Mouse (Mus musculus): Measurements from ENCODE around the gene Ptger2.
"Not testable (repeated sequence)": the region's sequence is repeated elsewhere in the genome, so short reads cannot be mapped to it uniquely, and the experiment has no call there.

The Ptger2 gene

GRCm38 (mm10) chr14:44987674-44988355 is at the start of gene Ptger2:
Ptger2 (plus strand) TSS chr14:44988195.
- not testable (repeated sequence) for DNase-seq (ENCODE audit: low read depth)

DNA sequence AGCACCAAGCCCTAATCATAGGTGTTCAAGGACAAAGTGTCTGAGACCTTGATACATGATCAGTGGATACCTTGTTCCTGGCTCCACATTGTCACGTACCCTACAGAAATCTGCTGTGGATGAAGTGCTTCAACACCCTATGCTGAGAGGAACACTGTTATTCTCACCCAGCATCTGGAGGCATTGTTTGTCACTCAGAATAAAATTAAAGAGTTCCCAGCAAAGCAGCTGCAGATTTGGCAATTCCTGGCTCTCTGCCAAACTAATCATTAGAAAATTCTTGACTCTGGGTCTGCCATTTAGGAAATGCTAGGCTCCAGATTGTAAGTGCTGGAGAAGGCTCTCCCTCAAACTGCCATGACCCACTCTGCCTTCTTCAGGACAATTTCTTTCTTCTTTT is 27.2 kb upstream of the Ptger2 start:
- DNase-seq (ENCODE audit: low read depth), result peak; percentile 11

DNA sequence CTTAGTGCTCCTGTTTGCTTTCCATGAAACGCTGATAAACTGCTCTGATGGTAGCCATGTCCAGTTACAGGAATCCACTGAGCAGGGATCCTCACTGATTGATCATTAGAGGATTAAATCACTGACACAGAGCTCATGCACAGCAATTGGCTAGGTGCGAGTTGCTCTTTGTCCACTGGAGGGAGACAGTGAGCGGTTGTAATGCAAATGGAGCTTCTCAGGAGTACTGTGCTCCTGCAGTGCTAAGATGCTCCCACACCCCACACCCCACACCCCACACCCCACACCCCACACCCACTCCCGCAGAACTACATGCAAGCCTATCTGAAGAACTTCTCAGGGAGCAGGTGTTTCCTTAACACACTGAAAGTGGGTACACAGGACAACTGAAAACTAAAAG is 10.7 kb upstream of the Ptger2 start:
- DNase-seq (ENCODE audit: low read depth), result peak; percentile 67

DNA sequence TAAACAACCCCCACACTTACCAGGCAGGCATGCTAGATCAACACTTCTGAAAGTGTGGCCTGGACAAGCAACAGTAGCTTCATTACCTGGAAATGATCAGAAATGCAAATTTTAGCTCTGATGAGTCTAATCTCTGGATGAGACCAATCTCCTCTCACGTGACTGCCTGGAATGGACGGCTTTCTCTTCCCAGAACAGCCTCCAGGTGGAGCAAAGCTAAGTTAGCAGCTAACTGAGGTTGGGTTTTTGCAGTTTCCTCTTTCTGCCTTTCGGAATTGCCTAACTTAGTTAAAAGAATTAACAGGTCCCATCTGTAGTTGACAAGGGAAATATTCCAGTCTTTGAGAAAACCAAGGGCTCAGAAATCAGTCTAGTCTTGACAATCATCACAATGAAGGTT is 8.1 kb upstream of the Ptger2 start:
- DNase-seq (ENCODE audit: low read depth), result peak; percentile 48

DNA sequence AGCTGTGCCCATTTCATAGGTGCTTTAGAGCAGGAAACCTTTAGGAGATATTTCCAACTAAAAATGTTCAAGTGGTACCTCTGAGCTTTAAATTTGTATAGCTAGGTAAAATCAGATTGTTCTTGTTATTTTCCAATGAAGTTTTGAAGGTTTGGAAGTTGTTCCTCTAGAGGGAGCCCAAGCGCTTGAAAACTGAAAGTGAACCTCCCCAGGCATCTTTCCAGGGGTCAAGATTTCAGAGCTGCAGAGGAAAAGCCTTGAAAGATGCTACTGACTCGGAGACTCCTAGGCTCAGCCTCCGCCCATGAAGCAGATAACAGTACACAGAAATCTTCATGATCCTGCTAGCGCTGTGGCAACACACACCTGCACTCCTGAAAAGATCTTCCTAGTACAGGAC is 6.5 kb upstream of the Ptger2 start:
- peak; percentile 84 for DNase-seq (ENCODE audit: low read depth)

DNA sequence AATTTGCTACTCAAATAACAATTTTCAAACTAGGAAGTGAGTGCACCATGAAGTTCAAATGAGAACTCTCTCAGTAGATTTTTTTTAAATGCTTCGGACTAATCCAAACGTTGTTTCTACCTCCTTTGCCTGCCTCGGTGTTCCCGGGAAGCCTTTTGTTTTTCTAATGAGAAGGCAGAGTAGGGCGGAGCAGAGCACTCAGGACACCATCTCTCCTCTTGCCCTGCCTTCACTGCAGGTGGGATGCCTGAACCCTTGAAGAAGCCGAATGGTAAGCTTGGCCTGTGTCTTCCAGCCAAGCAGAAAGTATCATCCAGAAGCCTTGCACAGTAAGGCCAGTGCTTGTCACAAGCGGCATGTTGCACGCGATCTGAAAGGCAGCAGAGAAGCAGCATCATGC is 3.9 kb upstream of the Ptger2 start:
- DNase-seq (ENCODE audit: low read depth), result no peak

DNA sequence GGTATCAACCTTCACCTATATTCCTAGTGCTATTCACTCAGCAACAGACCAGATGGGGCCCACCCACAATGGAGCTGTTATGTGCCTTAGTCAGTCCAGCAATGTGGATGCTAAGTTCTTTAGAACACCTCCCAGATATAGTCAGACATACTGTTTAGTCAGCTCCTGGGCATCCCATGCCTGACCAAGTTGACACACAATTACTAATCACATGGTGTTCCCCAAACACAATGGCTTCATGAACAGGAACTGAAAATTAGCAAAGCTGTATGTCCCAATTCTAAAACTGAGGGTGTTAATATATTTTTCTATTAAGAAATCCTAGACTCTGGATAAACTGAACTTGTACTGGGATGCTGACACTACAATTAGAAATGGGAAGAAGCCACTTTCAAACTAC is 1.7 kb upstream of the Ptger2 start:
- DNase-seq (ENCODE audit: low read depth), result no peak

DNA sequence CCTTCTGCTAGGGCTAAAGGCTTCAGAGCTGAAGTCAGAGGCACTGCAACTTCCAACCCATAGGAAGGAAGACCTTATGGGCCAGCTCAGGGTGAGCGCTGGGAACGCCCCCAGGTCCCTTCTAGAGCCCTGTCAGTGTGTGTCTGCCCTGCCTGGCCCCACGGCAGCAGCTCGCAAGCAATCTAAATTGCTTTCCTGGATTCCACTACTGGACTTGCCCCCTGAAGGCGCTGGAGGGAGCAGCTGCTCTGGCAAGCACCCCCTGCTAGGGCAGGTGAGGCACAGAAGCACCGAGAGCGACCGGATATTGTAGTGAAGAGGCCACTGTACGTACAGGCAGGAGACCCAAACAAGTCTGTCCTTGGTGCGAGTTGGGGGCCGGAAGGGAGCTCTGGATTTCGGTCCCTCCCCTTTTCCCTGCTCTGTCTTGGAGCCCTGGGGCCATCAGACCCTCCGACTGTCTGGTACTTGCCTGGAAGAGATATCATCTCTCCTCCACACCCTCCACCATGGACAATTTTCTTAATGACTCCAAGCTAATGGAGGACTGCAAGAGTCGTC is 541 bp downstream of the Ptger2 start:
- DNase-seq (ENCODE audit: low read depth), result no peak

DNA sequence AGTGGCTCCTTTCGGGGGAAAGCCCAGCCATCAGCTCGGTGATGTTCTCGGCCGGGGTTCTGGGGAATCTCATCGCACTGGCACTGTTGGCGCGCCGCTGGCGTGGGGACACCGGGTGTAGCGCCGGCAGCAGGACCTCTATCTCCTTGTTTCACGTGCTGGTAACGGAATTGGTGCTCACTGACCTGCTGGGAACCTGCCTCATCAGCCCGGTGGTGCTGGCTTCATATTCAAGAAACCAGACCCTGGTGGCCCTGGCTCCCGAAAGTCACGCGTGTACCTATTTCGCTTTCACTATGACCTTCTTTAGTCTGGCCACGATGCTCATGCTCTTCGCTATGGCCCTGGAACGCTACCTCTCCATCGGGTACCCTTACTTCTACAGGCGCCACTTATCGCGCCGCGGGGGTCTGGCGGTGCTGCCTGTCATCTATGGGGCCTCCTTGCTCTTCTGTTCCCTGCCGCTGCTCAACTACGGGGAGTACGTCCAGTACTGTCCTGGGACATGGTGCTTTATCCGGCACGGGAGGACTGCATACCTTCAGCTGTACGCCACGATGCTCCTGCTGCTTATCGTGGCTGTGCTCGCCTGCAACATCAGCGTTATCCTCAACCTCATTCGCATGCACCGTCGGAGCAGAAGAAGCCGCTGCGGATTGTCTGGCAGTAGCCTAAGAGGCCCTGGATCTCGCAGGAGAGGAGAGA is 1.2 kb downstream of the Ptger2 start:
- DNase-seq (ENCODE audit: low read depth), result no peak

DNA sequence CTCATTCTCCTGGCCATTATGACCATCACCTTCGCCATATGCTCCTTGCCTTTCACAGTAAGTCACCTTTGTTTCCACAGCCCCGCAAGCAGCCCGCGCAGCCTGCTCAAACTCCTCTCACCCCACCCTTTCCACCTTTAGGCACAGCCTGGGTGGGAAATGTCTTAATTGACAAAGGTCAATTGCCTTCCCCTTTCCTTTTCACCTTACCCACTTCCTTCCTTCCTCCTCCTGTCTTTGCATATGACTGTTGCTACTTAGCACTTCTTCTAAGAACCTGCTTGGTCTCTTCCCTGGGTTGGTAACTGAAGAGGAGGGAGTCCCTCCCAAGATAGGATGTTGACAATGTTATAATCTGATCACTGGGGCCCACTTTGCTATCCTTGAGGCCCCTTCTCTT is 1.8 kb downstream of the Ptger2 start:
- no peak for DNase-seq (ENCODE audit: low read depth)

DNA sequence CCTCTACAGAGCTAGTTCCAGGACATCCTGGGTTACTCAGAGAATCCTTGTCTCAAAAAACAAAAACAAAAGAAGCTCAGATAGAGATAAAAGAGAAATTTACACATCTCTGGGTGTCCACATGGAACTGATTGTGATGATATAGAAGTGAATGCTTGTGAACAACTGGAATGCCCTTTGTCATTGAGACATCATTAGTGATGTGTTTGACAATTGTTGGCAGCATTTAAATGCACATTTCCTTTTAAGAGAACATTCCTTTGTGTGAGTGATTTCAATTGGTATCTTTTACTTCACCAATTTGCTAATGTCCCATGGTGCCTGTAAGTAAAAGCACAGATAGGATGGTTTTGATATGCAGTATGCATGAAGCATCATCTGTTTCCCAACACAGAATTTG is 6.3 kb downstream of the Ptger2 start:
- no peak for DNase-seq (ENCODE audit: low read depth)

- no peak for DNase-seq (ENCODE audit: low read depth)
Observed at GRCm38 (mm10) chr14:45000086-45000769, 12.2 kb downstream of the Ptger2 start.

DNA sequence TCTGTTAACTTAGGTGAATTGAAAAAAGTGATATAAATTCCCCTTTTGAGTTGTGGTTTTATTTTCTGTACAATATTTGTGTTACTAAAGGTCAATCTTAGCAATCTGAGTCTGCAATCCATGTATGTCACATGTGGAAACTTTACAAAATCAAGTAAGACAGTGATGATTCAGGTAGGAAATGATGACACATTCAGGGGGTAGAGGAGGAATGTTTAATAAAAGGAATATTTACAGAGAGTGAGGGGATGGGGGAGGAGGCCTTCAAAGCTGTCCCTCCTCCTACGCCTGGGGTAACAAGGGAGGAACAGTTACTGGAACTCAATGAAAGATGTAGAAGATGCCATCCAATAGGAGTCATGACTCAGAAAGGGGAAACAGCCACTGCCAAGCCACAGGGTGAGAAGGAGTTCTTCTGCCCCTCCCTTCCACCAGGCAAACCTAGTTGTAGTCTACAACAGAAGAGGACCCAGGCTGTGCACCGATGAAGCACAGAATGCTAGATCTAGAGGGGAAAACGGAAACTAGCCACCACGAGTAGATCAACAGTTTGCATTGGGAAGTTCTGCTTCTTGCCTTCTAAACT is 17.8 kb downstream of the Ptger2 start:
- DNase-seq (ENCODE audit: low read depth), result peak; percentile 46

GRCm38 (mm10) chr14:45009242-45009641 is 21.2 kb downstream of the Ptger2 start:
- no peak for DNase-seq (ENCODE audit: low read depth)

- no peak for DNase-seq (ENCODE audit: low read depth)
Observed at GRCm38 (mm10) chr14:45011260-45011659, 23.3 kb downstream of the Ptger2 start.

DNA sequence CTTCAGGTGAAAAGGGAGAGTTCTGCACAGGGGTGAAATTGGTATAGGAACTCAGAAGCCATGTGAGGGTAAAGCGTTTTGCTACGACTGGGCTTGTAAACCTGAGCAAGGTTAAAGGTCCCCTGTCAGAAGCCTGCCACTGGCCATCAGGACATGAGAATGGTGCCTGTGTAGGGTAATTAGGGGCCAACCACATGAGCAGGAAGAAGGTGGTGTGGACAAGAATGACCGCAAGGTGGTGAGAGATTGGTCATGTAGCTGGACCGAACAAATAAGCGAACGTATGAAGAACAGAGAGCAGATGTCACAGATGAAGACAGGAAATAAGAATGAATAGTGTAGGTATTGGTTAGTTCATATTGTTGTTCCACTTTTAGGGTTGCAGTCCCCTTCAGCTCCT is 23.7 kb downstream of the Ptger2 start:
- DNase-seq (ENCODE audit: low read depth), result no peak

DNA sequence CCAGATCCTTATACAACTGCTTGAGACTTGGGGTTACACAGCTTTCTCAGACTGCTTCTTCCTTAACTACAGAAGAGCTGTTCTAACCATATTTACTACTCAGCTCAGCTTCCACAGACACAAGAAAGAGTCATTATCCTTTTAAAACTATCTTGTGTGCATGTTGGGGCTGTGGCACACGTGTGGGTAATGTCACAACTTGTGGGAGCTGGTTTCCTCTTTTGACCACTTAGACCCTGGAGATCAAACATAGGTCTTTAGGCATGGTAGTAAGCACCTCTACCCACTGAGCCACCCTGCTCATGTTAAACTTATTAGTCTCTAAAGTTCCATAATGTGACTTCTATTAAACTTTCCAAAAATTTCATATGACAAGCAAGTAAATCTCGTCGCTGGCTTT is 33.6 kb downstream of the Ptger2 start:
- no peak for DNase-seq (ENCODE audit: low read depth)

- no peak for DNase-seq (ENCODE audit: low read depth)
Observed at GRCm38 (mm10) chr14:45034293-45034692, 46.3 kb downstream of the Ptger2 start.

- DNase-seq (ENCODE audit: low read depth), result no peak
Observed at GRCm38 (mm10) chr14:45036579-45036978, 48.6 kb downstream of the Ptger2 start.

- DNase-seq (ENCODE audit: low read depth), result peak; percentile 82
Observed at GRCm38 (mm10) chr14:45038052-45038451, 50.1 kb downstream of the Ptger2 start.

- DNase-seq (ENCODE audit: low read depth), result no peak
Observed at GRCm38 (mm10) chr14:45040851-45041475, 53.0 kb downstream of the Ptger2 start.

DNA sequence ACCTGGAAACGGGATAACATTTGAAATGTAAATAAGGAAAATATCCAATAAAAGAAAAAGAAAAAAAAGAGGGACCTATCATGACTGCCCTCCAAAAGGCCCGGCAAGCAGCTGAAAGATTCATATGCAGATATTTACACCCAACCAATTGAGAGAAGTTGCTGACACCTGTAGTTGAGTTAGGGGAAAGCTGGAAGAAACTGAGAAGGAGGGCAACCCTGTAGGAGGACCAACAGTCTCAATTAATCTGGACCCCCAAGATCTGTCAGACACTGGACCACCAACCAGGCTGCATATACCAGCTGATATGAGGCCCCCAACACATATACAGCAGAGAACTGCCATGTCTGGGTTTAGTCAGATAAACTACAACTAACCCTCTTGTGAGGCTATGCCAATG is 60.1 kb downstream of the Ptger2 start:
- no peak for DNase-seq (ENCODE audit: low read depth)

Data from NIH3T3 (cell line).